Mouse (Mus musculus): ENCODE measurements around the gene Cwf19l1.

Cwf19l1 gene

GRCm38 (mm10) chr19:44117793-44118192, 17.9 kb downstream of the Cwf19l1 start:
- DNase-seq (ENCODE audit: low read depth, low spot score): no peak

- DNase-seq (ENCODE audit: low read depth, low spot score): peak; percentile 74
These were observed 24.0 kb downstream of the Cwf19l1 start for GRCm38 (mm10) chr19:44111706-44112105.

GRCm38 (mm10) chr19:44110356-44110755, 25.3 kb downstream of the Cwf19l1 start:
- no peak for DNase-seq (ENCODE audit: low read depth, low spot score)

GRCm38 (mm10) chr19:44108996-44109395, 26.7 kb downstream of the Cwf19l1 start:
- DNase-seq (ENCODE audit: low read depth, low spot score): peak; percentile 44

- no peak for DNase-seq (ENCODE audit: low read depth, low spot score)
These were observed 27.8 kb downstream of the Cwf19l1 start for GRCm38 (mm10) chr19:44107661-44108521.

- DNase-seq (ENCODE audit: low read depth, low spot score): peak; percentile 97
These were observed 28.6 kb downstream of the Cwf19l1 start, which contains the start of gene Chuk for GRCm38 (mm10) chr19:44106831-44107660. Gene Chuk (minus strand): TSS chr19:44107480.

- DNase-seq (ENCODE audit: low read depth, low spot score): no peak
These were observed 31.3 kb downstream of the Cwf19l1 start for GRCm38 (mm10) chr19:44104393-44104792.

GRCm38 (mm10) chr19:44103001-44103400, 32.7 kb downstream of the Cwf19l1 start:
- DNase-seq (ENCODE audit: low read depth, low spot score): no peak

GRCm38 (mm10) chr19:44100840-44101239, 34.8 kb downstream of the Cwf19l1 start:
- no peak for DNase-seq (ENCODE audit: low read depth, low spot score)

GRCm38 (mm10) chr19:44086278-44086677, 49.4 kb downstream of the Cwf19l1 start:
- DNase-seq (ENCODE audit: low read depth, low spot score): no peak

GRCm38 (mm10) chr19:44080920-44081319, 54.8 kb downstream of the Cwf19l1 start:
- DNase-seq (ENCODE audit: low read depth, low spot score): no peak

GRCm38 (mm10) chr19:44080023-44080422, 55.7 kb downstream of the Cwf19l1 start:
- no peak for DNase-seq (ENCODE audit: low read depth, low spot score)

- DNase-seq (ENCODE audit: low read depth, low spot score): no peak
These were observed 58.7 kb downstream of the Cwf19l1 start for GRCm38 (mm10) chr19:44077024-44077423.

- DNase-seq (ENCODE audit: low read depth, low spot score): no peak
These were observed 59.2 kb downstream of the Cwf19l1 start for GRCm38 (mm10) chr19:44076457-44076856.

- no peak for DNase-seq (ENCODE audit: low read depth, low spot score)
These were observed 60.7 kb downstream of the Cwf19l1 start for GRCm38 (mm10) chr19:44074986-44075385.

- no peak for DNase-seq (ENCODE audit: low read depth, low spot score)
These were observed 64.5 kb downstream of the Cwf19l1 start for GRCm38 (mm10) chr19:44071166-44071565.

GRCm38 (mm10) chr19:44069914-44070232, 65.8 kb downstream of the Cwf19l1 start:
- DNase-seq (ENCODE audit: low read depth, low spot score): no peak

GRCm38 (mm10) chr19:44069121-44069913, 66.4 kb downstream of the Cwf19l1 start, which contains the start of gene Erlin1:
Gene Erlin1 (minus strand): TSS chr19:44069785.
- DNase-seq (ENCODE audit: low read depth, low spot score): peak; percentile 72

GRCm38 (mm10) chr19:44068232-44068631, 67.4 kb downstream of the Cwf19l1 start:
- DNase-seq (ENCODE audit: low read depth, low spot score): peak; percentile 58

- peak; percentile 31 for DNase-seq (ENCODE audit: low read depth, low spot score)
These were observed 68.2 kb downstream of the Cwf19l1 start for GRCm38 (mm10) chr19:44067323-44068049.

- no peak for DNase-seq (ENCODE audit: low read depth, low spot score)
These were observed 70.9 kb downstream of the Cwf19l1 start for GRCm38 (mm10) chr19:44064734-44065133.
